Mouse (Mus musculus) thymus, postnatal 0 days (tissue): ENCODE measurements around the gene Luzp4. TPM values are rescaled to one million over a fixed set of nuclear protein-coding genes. Genes with fewer than 3 reads are reported as not detected.
"Not testable (repeated sequence)": the region's sequence is repeated elsewhere in the genome, so short reads cannot be mapped to it uniquely, and the experiment has no call there.

Experiments used
- DNase-seq: peaks from one replicate; pipeline ENCODE4 v3.0.0-alpha.2; 2015; ENCODE audit warnings: low spot score
- polyA plus RNA-seq: library from polyadenylated mRNA; unstranded; fragments of >200 nt; fragmentation: Nextera tagmentation; extraction: Ambion mirVana; gene quantifications from 2 replicates; pipeline ENCODE4 v1.2.1, GENCODE M21; 2015

Gene Luzp4
- polyA plus RNA-seq, result not detected in 2 replicates

GRCm38 (mm10) chrX:148857340-148857739 is at the start of gene Luzp4:
Gene Luzp4, plus strand, starts transcription at chrX:148857640.
- DNase-seq, result not testable (repeated sequence)

- DNase-seq, result not testable (repeated sequence)
Measured at GRCm38 (mm10) chrX:148841801-148842200, 15.6 kb upstream of the Luzp4 start.

Other genes starting within 250 kb of the Luzp4 start
- gene Gm8334, start 242.5 kb upstream of the Luzp4 start, polyA plus RNA-seq, result not detected in 2 replicates
- not detected in 2 replicates for gene Gm15127, start 194.0 kb upstream of the Luzp4 start, polyA plus RNA-seq
- not detected in 2 replicates for gene Ott, start 216.6 kb downstream of the Luzp4 start, polyA plus RNA-seq